Mouse (Mus musculus) forebrain, postnatal 0 days (tissue): ENCODE measurements at regions not wholly inside any gene's neighbourhood (a gene's known extent, or its start where the extent isn't known, plus 50 kb on each side); places are given as distances from the start of the nearest gene placed in this dataset.
A peak's percentile ranks its signal among the peaks of the same experiment; 100 is the strongest.

Experiments used
- ATAC-seq: fragments of 200-750 bp; cut with Nextera tagmentation; 2 replicates; pipeline ENCODE4 v1.8.0; 2017; ENCODE audit warnings: mild to moderate bottlenecking, moderate library complexity
- DNase-seq: peaks from one replicate; pipeline ENCODE4 v3.0.0-alpha.2; 2015
- H3K27ac ChIP-seq: fragments of 300-500 bp; sonication (generic); 2 replicates; pipeline ENCODE4 v1.5.1; 2014; ENCODE audit warnings: low read depth, mild to moderate bottlenecking, antibody characterized with exemption, low read length, moderate library complexity, mixed read lengths
- H3K27me3 ChIP-seq: fragments of 300-500 bp; sonication (generic); 2 replicates; pipeline ENCODE4 v1.6.1; 2014; ENCODE audit warnings: mild to moderate bottlenecking, low read length, mixed read lengths; ENCODE audit not compliant: insufficient read depth
- H3K36me3 ChIP-seq: fragments of 300-500 bp; sonication (generic); 2 replicates; pipeline ENCODE4 v1.6.1; 2014; ENCODE audit warnings: mild to moderate bottlenecking, moderate library complexity; ENCODE audit not compliant: insufficient read depth
- H3K4me1 ChIP-seq: fragments of 300-500 bp; sonication (generic); 2 replicates; pipeline ENCODE4 v1.6.1; 2014; ENCODE audit warnings: antibody characterized with exemption; ENCODE audit not compliant: insufficient read depth
- H3K4me2 ChIP-seq: fragments of 300-500 bp; sonication (generic); 2 replicates; pipeline ENCODE4 v1.6.1; 2014; ENCODE audit warnings: low read depth, mild to moderate bottlenecking, moderate library complexity
- H3K4me3 ChIP-seq: fragments of 300-500 bp; sonication (generic); 2 replicates; pipeline ENCODE4 v1.5.1; 2014; ENCODE audit warnings: low read depth, low read length, mixed read lengths
- H3K9ac ChIP-seq: fragments of 300-500 bp; sonication (generic); 2 replicates; pipeline ENCODE4 v1.6.1; 2014; ENCODE audit warnings: mild to moderate bottlenecking
- H3K9me3 ChIP-seq: fragments of 300-500 bp; sonication (generic); 2 replicates; pipeline ENCODE4 v1.6.1; 2016; ENCODE audit warnings: low read length
- CTCF ChIP-seq: sonication (generic); IDR thresholded peaks from 2 replicates; pipeline ENCODE4 v1.5.1; 2016; ENCODE audit warnings: antibody characterized with exemption, control low read depth, low read depth
- WGBS: fragments of 180-500 bp; shearing (Covaris S2); extraction: QIAGEN DNeasy Blood & Tissue Kit; methylation state at CpG from one replicate; pipeline ENCODE4 v1.1.7; 2014; 5-methylcytosine and 5-hydroxymethylcytosine counted together

DNA sequence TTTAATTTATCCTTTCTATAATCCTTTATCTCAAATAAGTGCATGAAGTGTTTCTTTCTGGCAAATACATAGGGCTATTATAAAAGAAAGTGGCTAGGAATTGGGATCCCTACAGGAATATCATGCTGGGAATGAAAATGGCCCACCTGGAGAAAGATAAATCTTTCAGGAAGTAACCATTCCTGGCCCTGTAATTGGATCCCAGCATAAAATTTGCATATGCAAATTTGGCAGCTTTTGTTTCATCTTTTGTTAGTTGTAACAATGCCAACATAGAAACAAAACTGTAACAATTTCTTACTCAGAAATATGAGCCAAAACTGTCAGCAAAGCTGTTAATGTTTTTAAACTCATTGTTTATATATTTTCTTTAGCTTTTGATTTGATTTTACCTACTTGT lies 430.0 kb upstream of the Gm20594 start:
- peak; percentile 11 for DNase-seq

GRCm38 (mm10) chr6:79401090-79401489 lies 416.6 kb upstream of the Gm20594 start:
- ATAC-seq = no peak
- no peak for TF ChIP-seq CTCF
- H3K9ac ChIP-seq = no peak overlapping the region
- no peaks in the 10 kb centered on the region for H3K27me3 ChIP-seq
- WGBS = 8% methylated on average over 1 of the region's 1 CpGs
- no peak overlapping the region for H3K27ac ChIP-seq
- H3K4me3 ChIP-seq = no peak overlapping the region
- H3K4me1 ChIP-seq = no peaks in the 10 kb centered on the region
- H3K36me3 ChIP-seq = no peaks in the 10 kb centered on the region
- H3K9me3 ChIP-seq = no peaks in the 10 kb centered on the region
- no peak for DNase-seq
- H3K4me2 ChIP-seq = no peak overlapping the region

More for the DNA sequence above, 430.0 kb upstream of the Gm20594 start:
- Histone ChIP-seq H3K36me3 (no peaks in the 10 kb centered on the region), H3K4me3 (no peak overlapping the region), H3K4me2 (no peak overlapping the region), H3K9me3 (no peaks in the 10 kb centered on the region), H3K9ac (no peak overlapping the region), H3K27me3 (no peaks in the 10 kb centered on the region), H3K27ac (no peak overlapping the region), H3K4me1 (no peaks in the 10 kb centered on the region)
- TF ChIP-seq CTCF = no peak
- ATAC-seq = no peak

- no peak for TF ChIP-seq CTCF
- WGBS = 89% methylated on average over 3 of the region's 3 CpGs
- no peaks in the 10 kb centered on the region for H3K36me3 ChIP-seq
- no peak overlapping the region for H3K4me3 ChIP-seq
- DNase-seq (no peak), ATAC-seq (no peak)
- H3K9ac ChIP-seq = no peak overlapping the region
- H3K27ac ChIP-seq = no peak overlapping the region
- H3K4me2 ChIP-seq = no peak overlapping the region
- no peaks in the 10 kb centered on the region for H3K4me1 ChIP-seq
- H3K9me3 ChIP-seq = no peaks in the 10 kb centered on the region
- H3K27me3 ChIP-seq = no peaks in the 10 kb centered on the region
Measured at GRCm38 (mm10) chr6:79408955-79409354, 408.8 kb upstream of the Gm20594 start.

- no peak overlapping the region for H3K9ac ChIP-seq
- H3K4me3 ChIP-seq = no peak overlapping the region
- H3K4me1 ChIP-seq = no peaks in the 10 kb centered on the region
- no peaks in the 10 kb centered on the region for H3K9me3 ChIP-seq
- TF ChIP-seq CTCF = peak; percentile 54
- no peaks in the 10 kb centered on the region for H3K36me3 ChIP-seq
- 88% methylated on average over 1 of the region's 1 CpGs for WGBS
- DNase-seq = no peak
- no peak overlapping the region for H3K4me2 ChIP-seq
- H3K27me3 ChIP-seq = no peaks in the 10 kb centered on the region
- H3K27ac ChIP-seq = no peak overlapping the region
- no peak for ATAC-seq
Measured at GRCm38 (mm10) chr6:79445821-79446220, 371.9 kb upstream of the Gm20594 start.

GRCm38 (mm10) chr6:79491245-79491644 lies 326.5 kb upstream of the Gm20594 start:
- Histone ChIP-seq H3K4me2 (no peak overlapping the region), H3K4me3 (no peak overlapping the region), H3K9me3 (no peaks in the 10 kb centered on the region), H3K36me3 (no peaks in the 10 kb centered on the region), H3K27ac (no peak overlapping the region), H3K9ac (no peak overlapping the region), H3K27me3 (no peaks in the 10 kb centered on the region), H3K4me1 (no peaks in the 10 kb centered on the region)
- DNase-seq = no peak
- 73% methylated on average over 2 of the region's 2 CpGs for WGBS
- no peak for TF ChIP-seq CTCF
- ATAC-seq = no peak

- H3K9me3 ChIP-seq = no peaks in the 10 kb centered on the region
- H3K4me1 ChIP-seq = no peaks in the 10 kb centered on the region
- no peak overlapping the region for H3K4me3 ChIP-seq
- no peak overlapping the region for H3K4me2 ChIP-seq
- no peak for TF ChIP-seq CTCF
- no peak overlapping the region for H3K9ac ChIP-seq
- H3K27me3 ChIP-seq = no peaks in the 10 kb centered on the region
- peak; percentile 38; the same call in 1 of the 2 replicates for ATAC-seq
- H3K36me3 ChIP-seq = no peaks in the 10 kb centered on the region
- H3K27ac ChIP-seq = no peak overlapping the region
- WGBS = 38% methylated on average over 3 of the region's 3 CpGs
- peak; percentile 47 for DNase-seq
Measured at GRCm38 (mm10) chr6:79500649-79501048, 317.1 kb upstream of the Gm20594 start.
